Mouse (Mus musculus): ENCODE data around the gene Vps13d. TPM values are rescaled to one million over a fixed set of nuclear protein-coding genes. Genes with fewer than 3 reads are reported as not detected.
A peak's percentile ranks its signal among the peaks of the same experiment; 100 is the strongest.

The Vps13d gene
- polyA plus RNA-seq, 1 experiment from 2014 or later: 14.2 TPM

DNA sequence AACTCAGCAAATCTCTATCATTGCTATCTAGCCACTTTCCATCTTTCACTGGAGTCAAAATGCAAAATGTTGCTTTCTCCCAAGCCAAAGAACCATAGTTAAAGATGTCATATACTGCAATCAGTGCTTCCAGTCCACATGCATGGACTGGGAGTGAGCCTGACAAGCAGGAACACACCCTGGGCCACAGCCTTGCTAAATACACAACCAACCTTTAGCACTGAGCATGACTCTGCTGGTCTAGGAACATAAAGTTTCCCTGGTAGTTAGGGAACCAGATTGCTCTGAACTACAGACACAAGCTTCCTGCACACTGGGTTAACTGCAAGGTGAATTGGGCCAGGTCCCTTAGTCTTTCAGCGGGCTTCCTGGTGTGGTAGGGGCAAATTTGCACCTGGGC, 64.0 kb downstream of the Vps13d start:
- Histone ChIP-seq H3K9me3 (ENCODE audit: control insufficient read depth, low read length) (no peaks in the 10 kb centered on the region), H3K4me3 (ENCODE audit: low read depth, low read length) (no peak overlapping the region), H3K4me1 (ENCODE audit: control insufficient read depth, insufficient read depth, low read length) (no peaks in the 10 kb centered on the region), H3K9ac (ENCODE audit: low read length) (no peak overlapping the region), H3K27ac (replicated peaks; ENCODE audit: low read depth, low read length) (no peak overlapping the region), H3K36me3 (ENCODE audit: control insufficient read depth, insufficient read depth, low read length) (no peaks in the 10 kb centered on the region; the same call in 1 of the 2 replicates), H3K27me3 (ENCODE audit: control insufficient read depth, insufficient read depth, low read length) (no peaks in the 10 kb centered on the region), H3K4me2 (ENCODE audit: low read depth, severe bottlenecking) (no peak overlapping the region)
- 92% methylated on average over 1 of the region's 1 CpGs for WGBS
- no peak for DNase-seq (ENCODE audit: low spot score)
- no peak for ATAC-seq (ENCODE audit: insufficient number of reproducible peaks, low FRiP score, low TSS enrichment, low read depth)

DNA sequence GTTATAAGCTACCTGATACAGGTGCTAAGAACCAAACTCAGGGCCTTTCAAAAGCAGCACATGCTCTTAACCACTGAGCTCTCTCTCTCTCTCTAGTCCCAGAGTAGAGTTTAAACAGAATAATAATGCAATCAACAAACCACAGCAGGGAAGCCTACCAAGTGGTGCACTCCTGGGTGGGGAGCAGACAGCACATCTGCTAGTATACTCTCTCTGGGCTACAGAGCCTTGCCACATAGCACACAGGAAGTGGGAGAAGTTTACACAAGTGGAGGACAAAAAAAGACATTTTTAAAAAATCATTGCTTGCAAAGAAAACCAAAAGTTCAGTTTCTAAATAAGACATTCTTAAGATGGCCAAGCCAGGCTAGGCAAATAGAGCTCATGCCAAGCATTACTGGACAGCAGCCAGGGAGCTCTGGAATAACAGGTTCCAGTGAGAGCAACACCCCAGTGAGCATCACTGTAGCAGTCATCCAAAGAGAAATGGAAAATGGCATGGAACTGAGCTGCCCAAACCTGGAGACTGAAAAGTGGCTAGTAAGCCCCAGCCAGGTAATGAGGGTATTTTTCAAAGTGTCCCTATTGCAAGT, 64.8 kb downstream of the Vps13d start:
- H3K27ac ChIP-seq (replicated peaks; ENCODE audit: low read depth, low read length): no peak overlapping the region
- peaks cover 2% of the 10 kb centered on the region for H3K36me3 ChIP-seq (ENCODE audit: control insufficient read depth, insufficient read depth, low read length)
- DNase-seq (ENCODE audit: low spot score) (no peak), ATAC-seq (ENCODE audit: insufficient number of reproducible peaks, low FRiP score, low TSS enrichment, low read depth) (no peak)
- no peaks in the 10 kb centered on the region for H3K27me3 ChIP-seq (ENCODE audit: control insufficient read depth, insufficient read depth, low read length)
- H3K9me3 ChIP-seq (ENCODE audit: control insufficient read depth, low read length): no peaks in the 10 kb centered on the region
- H3K4me3 ChIP-seq (ENCODE audit: low read depth, low read length): no peak overlapping the region
- no peak overlapping the region for H3K9ac ChIP-seq (ENCODE audit: low read length)
- no peaks in the 10 kb centered on the region for H3K4me1 ChIP-seq (ENCODE audit: control insufficient read depth, insufficient read depth, low read length)
- H3K4me2 ChIP-seq (ENCODE audit: low read depth, severe bottlenecking): no peak overlapping the region

DNA sequence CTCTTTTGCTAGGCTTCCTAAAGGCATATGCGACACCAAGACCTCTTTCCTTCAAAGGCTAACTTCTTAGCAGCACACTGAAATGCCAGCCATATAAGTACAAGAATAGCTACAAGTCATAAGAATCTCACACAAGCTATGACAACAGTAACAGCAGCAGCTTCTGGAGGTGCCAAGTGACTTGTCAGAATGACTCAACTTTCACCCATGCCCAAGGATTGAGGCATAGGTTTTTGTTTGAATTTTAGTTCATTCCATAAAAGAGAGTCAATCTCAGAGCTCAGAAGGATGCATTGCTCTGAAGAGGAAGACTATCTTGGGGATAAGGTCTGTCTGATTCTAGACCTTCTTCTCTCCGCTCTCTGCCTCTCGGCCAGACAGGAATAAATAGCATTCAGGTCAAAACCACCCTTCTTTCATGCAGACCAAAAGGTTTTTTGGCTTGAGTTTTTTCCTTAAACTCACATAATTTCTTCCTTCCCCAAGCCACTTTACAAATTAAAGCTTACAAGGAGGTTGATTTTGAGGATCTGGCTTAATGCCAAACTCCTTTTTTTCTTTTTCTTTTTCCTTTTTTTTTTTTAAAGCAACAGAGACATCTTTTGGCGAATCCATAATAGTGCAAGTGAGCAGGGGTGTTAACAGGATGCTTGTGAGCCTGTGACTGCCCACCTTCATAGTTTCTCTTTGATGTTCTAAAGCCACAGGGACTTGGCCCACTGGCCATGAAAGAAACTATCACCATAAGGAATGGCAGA, 69.2 kb downstream of the Vps13d start:
- ATAC-seq (ENCODE audit: insufficient number of reproducible peaks, low FRiP score, low TSS enrichment, low read depth) (no peak), DNase-seq (ENCODE audit: low spot score) (no peak)
- 82% methylated on average over 4 of the region's 4 CpGs for WGBS
- H3K36me3 ChIP-seq (ENCODE audit: control insufficient read depth, insufficient read depth, low read length): peaks cover 5% of the 10 kb centered on the region
- no peaks in the 10 kb centered on the region for H3K27me3 ChIP-seq (ENCODE audit: control insufficient read depth, insufficient read depth, low read length)
- H3K4me1 ChIP-seq (ENCODE audit: control insufficient read depth, insufficient read depth, low read length): no peaks in the 10 kb centered on the region
- no peak overlapping the region for H3K27ac ChIP-seq (replicated peaks; ENCODE audit: low read depth, low read length)
- no peak overlapping the region for H3K4me3 ChIP-seq (ENCODE audit: low read depth, low read length)
- H3K4me2 ChIP-seq (ENCODE audit: low read depth, severe bottlenecking): no peak overlapping the region
- H3K9ac ChIP-seq (ENCODE audit: low read length): no peak overlapping the region
- no peaks in the 10 kb centered on the region for H3K9me3 ChIP-seq (ENCODE audit: control insufficient read depth, low read length)

DNA sequence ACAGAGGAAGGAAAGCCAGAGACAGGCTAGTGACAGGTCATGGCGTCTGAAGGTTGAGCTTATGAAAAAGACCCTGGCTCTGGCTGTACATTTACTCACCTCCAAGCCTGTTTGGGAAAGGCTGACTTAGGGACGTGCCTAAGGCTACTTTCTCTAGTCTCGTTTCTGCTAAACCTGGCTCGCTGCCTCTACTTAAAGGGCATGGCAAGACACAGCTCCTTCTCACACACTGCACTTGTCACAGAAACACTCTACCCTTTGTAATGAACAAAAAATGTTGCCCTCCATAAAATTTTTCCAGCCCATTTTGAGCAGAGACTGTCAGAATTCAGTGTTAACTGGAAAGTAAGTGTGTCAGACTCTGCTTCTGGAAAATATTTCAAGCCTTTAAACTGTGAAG, 70.4 kb downstream of the Vps13d start:
- WGBS: 70% methylated on average over 4 of the region's 4 CpGs
- peak overlapping the region; percentile 52 for H3K27ac ChIP-seq (replicated peaks; ENCODE audit: low read depth, low read length)
- no peak overlapping the region for H3K4me3 ChIP-seq (ENCODE audit: low read depth, low read length)
- peak; percentile 59 for ATAC-seq (ENCODE audit: insufficient number of reproducible peaks, low FRiP score, low TSS enrichment, low read depth)
- H3K9me3 ChIP-seq (ENCODE audit: control insufficient read depth, low read length): no peaks in the 10 kb centered on the region
- no peak overlapping the region for H3K9ac ChIP-seq (ENCODE audit: low read length)
- H3K36me3 ChIP-seq (ENCODE audit: control insufficient read depth, insufficient read depth, low read length): peaks cover 5% of the 10 kb centered on the region
- no peaks in the 10 kb centered on the region for H3K4me1 ChIP-seq (ENCODE audit: control insufficient read depth, insufficient read depth, low read length)
- no peak overlapping the region for H3K4me2 ChIP-seq (ENCODE audit: low read depth, severe bottlenecking)
- no peak for DNase-seq (ENCODE audit: low spot score)
- no peaks in the 10 kb centered on the region for H3K27me3 ChIP-seq (ENCODE audit: control insufficient read depth, insufficient read depth, low read length)

DNA sequence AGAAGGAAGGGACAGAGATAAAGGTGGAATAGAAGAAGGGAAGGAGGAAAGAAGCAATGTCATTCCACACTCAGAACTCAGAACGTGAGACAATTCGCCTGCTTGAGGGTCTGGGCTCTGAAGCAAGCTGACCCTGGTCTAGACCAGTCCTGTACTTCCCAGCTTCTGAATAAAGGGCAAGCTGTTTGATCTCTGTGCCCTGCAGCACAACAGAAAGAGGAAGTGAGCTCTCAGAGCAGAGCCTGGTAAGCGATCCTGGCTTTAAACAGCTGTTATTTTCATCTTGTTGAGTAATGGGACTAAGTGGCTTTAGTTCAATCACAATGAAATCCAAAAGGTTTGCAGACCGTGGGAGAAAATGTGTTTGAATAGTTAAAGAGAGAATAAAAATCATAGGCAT, 83.2 kb downstream of the Vps13d start:
- H3K36me3 ChIP-seq (ENCODE audit: control insufficient read depth, insufficient read depth, low read length): peaks cover 14% of the 10 kb centered on the region
- H3K9ac ChIP-seq (ENCODE audit: low read length): no peak overlapping the region
- H3K4me2 ChIP-seq (ENCODE audit: low read depth, severe bottlenecking): no peak overlapping the region
- H3K27ac ChIP-seq (replicated peaks; ENCODE audit: low read depth, low read length): no peak overlapping the region
- H3K4me3 ChIP-seq (ENCODE audit: low read depth, low read length): no peak overlapping the region
- H3K9me3 ChIP-seq (ENCODE audit: control insufficient read depth, low read length): no peaks in the 10 kb centered on the region
- DNase-seq (ENCODE audit: low spot score): peak; percentile 30
- no peaks in the 10 kb centered on the region for H3K27me3 ChIP-seq (ENCODE audit: control insufficient read depth, insufficient read depth, low read length)
- ATAC-seq (ENCODE audit: insufficient number of reproducible peaks, low FRiP score, low TSS enrichment, low read depth): peak; percentile 81
- H3K4me1 ChIP-seq (ENCODE audit: control insufficient read depth, insufficient read depth, low read length): no peaks in the 10 kb centered on the region
- WGBS: 23% methylated on average over 4 of the region's 4 CpGs

DNA sequence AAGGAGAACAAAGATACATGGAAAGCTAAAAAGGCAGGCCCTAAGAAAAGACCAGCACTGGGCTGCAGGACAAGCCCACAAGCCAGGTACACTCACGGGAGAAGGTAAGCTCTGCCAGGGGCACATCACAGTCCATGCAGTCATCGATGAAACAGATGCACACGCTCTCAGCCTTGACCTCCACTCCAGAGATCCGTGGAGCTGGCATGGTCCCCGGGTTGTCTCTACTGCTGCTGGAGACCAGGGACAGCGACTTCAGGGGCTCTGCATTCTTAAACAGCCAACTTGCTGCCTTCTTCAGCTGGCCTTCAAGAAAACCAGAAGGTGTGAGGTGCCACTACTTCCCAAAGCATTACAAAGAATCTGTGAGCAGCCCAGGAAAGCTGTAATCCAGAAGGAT, 84.1 kb downstream of the Vps13d start:
- H3K27me3 ChIP-seq (ENCODE audit: control insufficient read depth, insufficient read depth, low read length): no peaks in the 10 kb centered on the region
- no peak for DNase-seq (ENCODE audit: low spot score)
- no peak overlapping the region for H3K4me3 ChIP-seq (ENCODE audit: low read depth, low read length)
- H3K9ac ChIP-seq (ENCODE audit: low read length): no peak overlapping the region
- no peaks in the 10 kb centered on the region for H3K4me1 ChIP-seq (ENCODE audit: control insufficient read depth, insufficient read depth, low read length)
- no peaks in the 10 kb centered on the region for H3K9me3 ChIP-seq (ENCODE audit: control insufficient read depth, low read length)
- no peak for ATAC-seq (ENCODE audit: insufficient number of reproducible peaks, low FRiP score, low TSS enrichment, low read depth)
- H3K4me2 ChIP-seq (ENCODE audit: low read depth, severe bottlenecking): no peak overlapping the region
- H3K36me3 ChIP-seq (ENCODE audit: control insufficient read depth, insufficient read depth, low read length): peaks cover 13% of the 10 kb centered on the region
- H3K27ac ChIP-seq (replicated peaks; ENCODE audit: low read depth, low read length): no peak overlapping the region
- WGBS: 85% methylated on average over 6 of the region's 6 CpGs

DNA sequence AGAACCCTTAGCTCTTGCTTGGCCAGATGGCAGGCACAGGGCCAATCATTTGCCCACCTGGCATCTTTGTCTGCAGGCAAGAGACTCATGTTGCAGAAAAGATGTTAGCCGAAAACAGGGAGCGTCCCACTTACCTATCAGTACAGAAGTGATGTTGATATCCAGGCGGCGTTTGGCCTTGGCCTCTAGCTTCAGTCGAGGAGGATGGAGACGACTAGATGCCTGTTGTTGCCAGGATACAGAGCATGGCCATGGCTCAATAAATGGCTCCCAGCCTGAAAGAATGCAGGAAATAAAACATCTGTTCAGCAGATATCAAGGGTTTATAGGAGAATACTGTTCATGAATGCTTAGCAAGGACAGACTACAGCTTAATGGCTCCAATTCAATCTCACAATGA, 88.0 kb downstream of the Vps13d start:
- H3K27ac ChIP-seq (replicated peaks; ENCODE audit: low read depth, low read length): no peak overlapping the region
- no peak overlapping the region for H3K9ac ChIP-seq (ENCODE audit: low read length)
- no peaks in the 10 kb centered on the region for H3K9me3 ChIP-seq (ENCODE audit: control insufficient read depth, low read length)
- no peak for DNase-seq (ENCODE audit: low spot score)
- no peak overlapping the region for H3K4me3 ChIP-seq (ENCODE audit: low read depth, low read length)
- no peak overlapping the region for H3K4me2 ChIP-seq (ENCODE audit: low read depth, severe bottlenecking)
- no peaks in the 10 kb centered on the region for H3K27me3 ChIP-seq (ENCODE audit: control insufficient read depth, insufficient read depth, low read length)
- WGBS: 85% methylated on average over 6 of the region's 6 CpGs
- H3K4me1 ChIP-seq (ENCODE audit: control insufficient read depth, insufficient read depth, low read length): no peaks in the 10 kb centered on the region
- ATAC-seq (ENCODE audit: insufficient number of reproducible peaks, low FRiP score, low TSS enrichment, low read depth): no peak
- H3K36me3 ChIP-seq (ENCODE audit: control insufficient read depth, insufficient read depth, low read length): peaks cover 2% of the 10 kb centered on the region; the same call in 1 of the 2 replicates

DNA sequence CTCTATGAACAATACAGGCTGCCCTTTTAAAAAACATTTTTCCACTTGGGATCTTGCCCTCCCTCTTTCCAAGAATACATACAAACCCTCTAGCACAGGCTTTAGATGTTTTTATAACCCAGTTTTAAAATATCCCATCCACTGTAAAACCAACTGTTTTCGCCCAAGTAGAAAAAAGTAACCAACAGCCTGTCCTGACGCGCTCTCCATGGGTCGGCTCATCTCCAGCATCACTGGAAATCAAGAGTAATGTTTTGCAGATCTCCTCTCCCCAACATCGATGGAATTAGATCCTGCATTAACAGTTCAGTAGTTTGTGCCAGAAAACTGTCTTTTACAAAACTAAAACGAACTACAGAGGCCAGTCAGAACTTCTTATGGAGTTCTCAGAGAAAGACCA, 89.5 kb downstream of the Vps13d start:
- Histone ChIP-seq H3K4me1 (ENCODE audit: control insufficient read depth, insufficient read depth, low read length) (no peaks in the 10 kb centered on the region; the same call in 1 of the 2 replicates), H3K27me3 (ENCODE audit: control insufficient read depth, insufficient read depth, low read length) (no peaks in the 10 kb centered on the region), H3K4me2 (ENCODE audit: low read depth, severe bottlenecking) (no peak overlapping the region), H3K27ac (replicated peaks; ENCODE audit: low read depth, low read length) (no peak overlapping the region), H3K36me3 (ENCODE audit: control insufficient read depth, insufficient read depth, low read length) (peaks cover 2% of the 10 kb centered on the region; the same call in 1 of the 2 replicates), H3K9ac (ENCODE audit: low read length) (no peak overlapping the region), H3K9me3 (ENCODE audit: control insufficient read depth, low read length) (no peaks in the 10 kb centered on the region), H3K4me3 (ENCODE audit: low read depth, low read length) (no peak overlapping the region)
- 84% methylated on average over 6 of the region's 6 CpGs for WGBS
- DNase-seq (ENCODE audit: low spot score): no peak
- no peak for ATAC-seq (ENCODE audit: insufficient number of reproducible peaks, low FRiP score, low TSS enrichment, low read depth)
